11 mouse cellular contexts compared by ENCODE assay signal in the genomic region with DNA sequence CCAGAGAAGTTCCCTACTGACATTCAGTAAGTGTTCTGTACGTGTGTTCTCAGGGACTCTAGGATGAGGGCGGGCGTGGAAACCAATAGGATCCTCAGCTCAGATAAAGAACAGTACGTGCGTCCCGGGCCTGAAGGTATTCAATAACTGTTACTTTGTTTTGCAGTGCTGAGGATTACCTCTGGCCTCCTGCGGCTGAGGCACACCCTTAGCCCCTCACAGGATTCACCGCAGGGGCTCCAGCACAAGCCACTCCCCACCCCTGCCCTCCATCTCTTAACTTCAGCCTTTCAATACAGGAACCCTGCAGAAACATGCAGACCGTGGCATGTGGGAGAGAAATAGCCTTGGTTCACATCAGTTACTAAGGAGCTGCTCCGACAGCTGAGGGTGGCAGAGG. TPM values are rescaled to one million over a fixed set of nuclear protein-coding genes. Genes with fewer than 3 reads are reported as not detected.
DNase-seq lines count a peak whose midpoint lies in the region; ATAC-seq lines count a peak whose summit lies in the region.
"Had no signal": no experiment of that assay in that cellular context is flagged by ENCODE, and none has a peak within 500 bp of the region (broad histone marks: within the 10 kb centered on the region; RNA-seq: fewer than 3 reads in every experiment).

No protein-coding gene starts in this region.

- ATAC-seq in kidney, embryonic 15.5 days (replicated peaks; ENCODE audit: low FRiP score) = no peak
- no peak for ATAC-seq in embryonic facial prominence, embryonic 15.5 days (ENCODE audit: insufficient number of reproducible peaks, low FRiP score, low TSS enrichment, low read depth)
- no peak for ATAC-seq in liver, embryonic 15.5 days (ENCODE audit: insufficient read depth)
- ATAC-seq in cerebellum, adult (ENCODE audit: insufficient number of reproducible peaks, low FRiP score, low TSS enrichment) = no peak
- ATAC-seq: Patski had no signal

- H3K9ac ChIP-seq in kidney, embryonic 15.5 days = peak overlapping the region; percentile 45; the same call in 1 of the 2 replicates
- H3K9ac ChIP-seq in embryonic facial prominence, embryonic 15.5 days = 0 out of 2 replicates have a peak overlapping the region, but pooled peaks have one; percentile 4
- no peak overlapping the region for H3K9ac ChIP-seq in liver, embryonic 15.5 days

- peak overlapping the region; percentile 94 for H3K27ac ChIP-seq in kidney, embryonic 15.5 days
- H3K27ac ChIP-seq in embryonic facial prominence, embryonic 15.5 days (replicated peaks) = peak overlapping the region; percentile 78
- peak overlapping the region; percentile 55; the same call in 1 of the 2 replicates for H3K27ac ChIP-seq in liver, embryonic 15.5 days (replicated peaks)

- no peak for DNase-seq in kidney, adult 9 months
- peak; percentile 75 for DNase-seq in ZHBTc4 (ENCODE audit: low read depth, low spot score)
- DNase-seq in urinary bladder, adult 18-20 months (ENCODE audit: low spot score in 2 of 2) = no peak
- DNase-seq: kidney, adult 18-20 months had no signal

- peak overlapping the region; percentile 59 for H3K4me2 ChIP-seq in kidney, embryonic 15.5 days
- peak overlapping the region; percentile 45 for H3K4me2 ChIP-seq in embryonic facial prominence, embryonic 15.5 days (replicated peaks)
- H3K4me2 ChIP-seq in liver, embryonic 15.5 days = no peak overlapping the region

- no peaks in the 10 kb centered on the region for H3K27me3 ChIP-seq in kidney, embryonic 15.5 days
- no peaks in the 10 kb centered on the region for H3K27me3 ChIP-seq in embryonic facial prominence, embryonic 15.5 days
- H3K27me3 ChIP-seq in liver, embryonic 15.5 days = no peaks in the 10 kb centered on the region; the same call in 1 of the 2 replicates
- H3K27me3 ChIP-seq: Patski had no signal

- peaks cover 34% of the 10 kb centered on the region for H3K36me3 ChIP-seq in kidney, embryonic 15.5 days
- peaks cover 24% of the 10 kb centered on the region for H3K36me3 ChIP-seq in embryonic facial prominence, embryonic 15.5 days
- no peaks in the 10 kb centered on the region for H3K36me3 ChIP-seq in liver, embryonic 15.5 days (replicated peaks)

- 0 out of 2 replicates have a peak overlapping the region, but pooled peaks have one; percentile 1 for H3K4me3 ChIP-seq in kidney, embryonic 15.5 days (replicated peaks)
- no peak overlapping the region for H3K4me3 ChIP-seq in embryonic facial prominence, embryonic 15.5 days (replicated peaks)
- no peak overlapping the region for H3K4me3 ChIP-seq in liver, embryonic 15.5 days (replicated peaks)
- H3K4me3 ChIP-seq: erythroblast, embryonic 14.5 days; megakaryocyte, embryonic 14.5 days had no signal

- H3K9me3 ChIP-seq in kidney, embryonic 15.5 days (replicated peaks) = no peaks in the 10 kb centered on the region
- no peaks in the 10 kb centered on the region for H3K9me3 ChIP-seq in embryonic facial prominence, embryonic 15.5 days (replicated peaks)
- no peaks in the 10 kb centered on the region for H3K9me3 ChIP-seq in liver, embryonic 15.5 days (replicated peaks)
- H3K9me3 ChIP-seq: megakaryocyte, embryonic 14.5 days had no signal

- 42% methylated on average over 10 of the region's 10 CpGs for WGBS in kidney, embryonic 15.5 days
- WGBS in embryonic facial prominence, embryonic 15.5 days = 26% methylated on average over 10 of the region's 10 CpGs
- WGBS in liver, embryonic 15.5 days (ENCODE audit: insufficient replicate concordance) = 37% methylated on average over 10 of the region's 10 CpGs

- H3K4me1 ChIP-seq in kidney, embryonic 15.5 days = peaks cover 73% of the 10 kb centered on the region
- H3K4me1 ChIP-seq in embryonic facial prominence, embryonic 15.5 days = peaks cover 53% of the 10 kb centered on the region
- peaks cover 29% of the 10 kb centered on the region for H3K4me1 ChIP-seq in liver, embryonic 15.5 days (replicated peaks)

RNA-seq across cellular contexts. Expression of a gene that starts 4.5 kb away (rescaled TPM):
- polyA plus RNA-seq in kidney, embryonic 15.5 days (2015; fragmentation: Nextera tagmentation; extraction: Ambion mirVana) = 36.8 and 46.3 TPM in 2 replicates
- 34.5 and 37.7 TPM in 2 replicates for polyA plus RNA-seq in embryonic facial prominence, embryonic 15.5 days (2015; fragmentation: Nextera tagmentation; extraction: Ambion mirVana)
- polyA plus RNA-seq in liver, embryonic 15.5 days (2015; fragmentation: Nextera tagmentation; extraction: Ambion mirVana) = 4.2 and 5.6 TPM in 2 replicates

RNA-seq across cellular contexts. Expression of a gene that starts 12.6 kb away (rescaled TPM):
- polyA plus RNA-seq in kidney, embryonic 15.5 days (2015; fragmentation: Nextera tagmentation; extraction: Ambion mirVana) = 4.3 and 4.9 TPM in 2 replicates
- polyA plus RNA-seq in embryonic facial prominence, embryonic 15.5 days (2015; fragmentation: Nextera tagmentation; extraction: Ambion mirVana) = 0.84 and 1.2 TPM in 2 replicates
- 35.0 and 42.9 TPM in 2 replicates for polyA plus RNA-seq in liver, embryonic 15.5 days (2015; fragmentation: Nextera tagmentation; extraction: Ambion mirVana)

RNA-seq across cellular contexts. Expression of a gene that starts 49.4 kb away (rescaled TPM):
- polyA plus RNA-seq in kidney, embryonic 15.5 days (2015; fragmentation: Nextera tagmentation; extraction: Ambion mirVana) = 18.7 and 23.2 TPM in 2 replicates
- 25.2 and 26.2 TPM in 2 replicates for polyA plus RNA-seq in embryonic facial prominence, embryonic 15.5 days (2015; fragmentation: Nextera tagmentation; extraction: Ambion mirVana)
- 4.8 and 5.5 TPM in 2 replicates for polyA plus RNA-seq in liver, embryonic 15.5 days (2015; fragmentation: Nextera tagmentation; extraction: Ambion mirVana)
